Mouse (Mus musculus) c-Kit-positive CD71-positive TER-119-positive erythroid progenitor cells, embryonic 14.5 days (primary cell): ENCODE results near the gene Scgb2b17.
"Not testable (repeated sequence)": the region's sequence is repeated elsewhere in the genome, so short reads cannot be mapped to it uniquely, and the experiment has no call there.

Experiments
- DNase-seq: peaks from one replicate; pipeline ENCODE4 v3.0.0-alpha.2; 2013; ENCODE audit warnings: low spot score

Gene Scgb2b17

GRCm38 (mm10) chr7:33056461-33056860 lies at the start of gene Scgb2b17:
TSS of gene Scgb2b17 (minus strand) at chr7:33056561.
- not testable (repeated sequence) for DNase-seq

DNA sequence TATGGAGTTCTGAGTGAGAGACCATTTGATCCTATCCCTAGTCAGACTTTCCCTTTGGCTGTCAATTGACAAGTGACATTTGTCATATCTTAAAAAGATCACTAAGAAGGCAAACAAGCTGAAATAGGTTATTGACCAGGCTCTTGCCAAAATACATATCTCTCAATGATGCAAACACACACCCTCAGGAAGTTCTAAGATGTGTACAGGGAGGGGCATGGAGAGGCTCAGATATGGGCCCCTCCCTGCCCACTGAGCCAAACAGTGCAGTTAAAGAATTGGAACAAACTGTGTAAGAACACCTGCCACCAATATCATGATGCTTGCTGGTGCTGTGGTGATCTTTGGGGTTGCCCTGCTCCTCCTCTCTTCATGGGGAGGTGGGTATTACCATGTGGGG lies 6.8 kb upstream of the Scgb2b17 start, which contains the start of gene Scgb1b17:
TSS of gene Scgb1b17 (plus strand) at position 301 of the 400 bp plus-strand sequence.
- not testable (repeated sequence) for DNase-seq
